Mouse (Mus musculus) spleen, adult 2 months (tissue): ENCODE data around the gene Pde4d. TPM values are rescaled to one million over a fixed set of nuclear protein-coding genes. Genes with fewer than 3 reads are reported as not detected.

Experiments used
- DNase-seq, 2 experiments: peaks; one replicate each; pipeline versions ENCODE4 v3.0.0 to v3.0.0-alpha.2; 2012 to 2021; ENCODE audit warnings: low spot score in 2 of 2, low read depth in 1 of 2
- H3K27ac ChIP-seq: fragments of 200-500 bp; 2 replicates; pipeline ENCODE4 v1.5.1; 2012; ENCODE audit warnings: low read length, inconsistent platforms; ENCODE audit not compliant: insufficient read depth
- H3K27me3 ChIP-seq: fragments of 200-500 bp; 2 replicates; pipeline ENCODE4 v1.6.1; 2012; ENCODE audit warnings: mild to moderate bottlenecking, moderate library complexity, low read length, inconsistent platforms; ENCODE audit not compliant: control insufficient read depth, insufficient read depth
- H3K36me3 ChIP-seq: fragments of 200-500 bp; 2 replicates; pipeline ENCODE4 v1.6.1; 2012; ENCODE audit warnings: mild to moderate bottlenecking, low read length, inconsistent platforms; ENCODE audit not compliant: control insufficient read depth, insufficient read depth
- H3K4me1 ChIP-seq: fragments of 200-500 bp; 2 replicates; pipeline ENCODE4 v1.6.1; 2011; ENCODE audit warnings: inconsistent platforms; ENCODE audit not compliant: control insufficient read depth, insufficient read depth, insufficient read length
- H3K4me3 ChIP-seq: fragments of 200-500 bp; 2 replicates; pipeline ENCODE4 v1.5.1; 2011; ENCODE audit warnings: mild to moderate bottlenecking, inconsistent platforms; ENCODE audit not compliant: insufficient read depth, insufficient read length; ENCODE audit errors: extremely low read depth
- CTCF ChIP-seq: fragments of 200-500 bp; IDR thresholded peaks from 2 replicates; pipeline ENCODE4 v1.5.1; 2011; ENCODE audit warnings: mild to moderate bottlenecking, inconsistent platforms; ENCODE audit not compliant: insufficient read depth, insufficient read length, insufficient replicate concordance; ENCODE audit errors: extremely low read depth
- POLR2A ChIP-seq: fragments of 200-500 bp; IDR thresholded peaks from 2 replicates; pipeline ENCODE4 v1.6.1; 2011; ENCODE audit warnings: low read depth, low read length, inconsistent platforms
- WGBS: fragments of 180-500 bp; shearing (Covaris S2); methylation state at CpG from one replicate; pipeline ENCODE4 v1.1.7; 2018; 5-methylcytosine and 5-hydroxymethylcytosine counted together
- polyA plus RNA-seq: library from polyadenylated mRNA; depleted of rRNA; stranded (reverse); fragments of >200 nt; gene quantifications from 2 replicates; pipeline ENCODE4 v1.2.3, GENCODE M21; 2012

Gene Pde4d
- polyA plus RNA-seq, 1 experiment = 4.8 TPM

DNA sequence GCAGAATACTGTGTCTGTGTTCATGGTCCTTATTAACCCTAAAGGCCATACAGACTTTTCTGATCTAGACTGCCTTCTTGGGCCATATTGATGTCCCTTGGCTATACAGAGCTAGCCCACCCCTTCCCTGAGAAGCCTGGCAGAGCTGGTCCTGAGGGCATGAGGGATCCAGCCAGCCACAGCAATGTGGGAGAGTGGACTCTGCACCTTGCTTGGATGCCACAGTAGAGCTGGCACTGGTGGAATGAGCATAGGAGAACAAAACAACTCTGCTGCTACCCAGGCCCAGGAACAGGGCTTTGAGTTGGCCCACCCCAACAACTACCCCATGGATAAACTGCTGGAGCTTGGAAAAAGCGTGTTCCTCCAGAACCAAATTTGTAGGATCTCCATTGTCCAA is 503.2 kb downstream of the Pde4d start:
- no peak for DNase-seq
- Histone ChIP-seq H3K27me3 (no peaks in the 10 kb centered on the region), H3K4me3 (no peak overlapping the region), H3K36me3 (no peaks in the 10 kb centered on the region), H3K27ac (no peak overlapping the region), H3K4me1 (no peaks in the 10 kb centered on the region)
- 92% methylated on average over 1 of the region's 1 CpGs for WGBS
- TF ChIP-seq CTCF (no peak), POLR2A (no peak)

DNA sequence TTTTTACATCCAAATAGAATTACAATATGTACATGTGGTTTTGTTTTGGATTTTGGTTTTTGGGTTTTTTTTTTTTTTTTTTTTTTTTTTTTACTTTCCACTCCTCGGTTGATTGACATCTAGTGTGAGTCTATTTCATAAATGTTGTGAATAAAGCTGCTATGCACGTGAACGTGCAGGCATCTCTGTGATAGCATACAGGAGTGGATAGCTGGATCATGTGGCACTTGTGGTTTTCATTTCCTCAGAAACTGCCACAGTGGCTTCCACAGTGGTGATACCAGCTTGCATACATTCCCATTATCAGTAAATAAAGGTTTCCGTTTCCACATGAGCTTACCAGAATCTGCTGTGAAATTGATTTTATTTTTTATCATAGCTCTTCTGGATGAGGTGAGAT is 506.3 kb downstream of the Pde4d start:
- no peaks in the 10 kb centered on the region for H3K27me3 ChIP-seq
- no peak overlapping the region for H3K4me3 ChIP-seq
- H3K27ac ChIP-seq = no peak overlapping the region
- H3K36me3 ChIP-seq = no peaks in the 10 kb centered on the region
- WGBS = 11% methylated on average over 4 of the region's 4 CpGs
- DNase-seq = no peak
- no peaks in the 10 kb centered on the region for H3K4me1 ChIP-seq
- TF ChIP-seq POLR2A (no peak), CTCF (no peak)

DNA sequence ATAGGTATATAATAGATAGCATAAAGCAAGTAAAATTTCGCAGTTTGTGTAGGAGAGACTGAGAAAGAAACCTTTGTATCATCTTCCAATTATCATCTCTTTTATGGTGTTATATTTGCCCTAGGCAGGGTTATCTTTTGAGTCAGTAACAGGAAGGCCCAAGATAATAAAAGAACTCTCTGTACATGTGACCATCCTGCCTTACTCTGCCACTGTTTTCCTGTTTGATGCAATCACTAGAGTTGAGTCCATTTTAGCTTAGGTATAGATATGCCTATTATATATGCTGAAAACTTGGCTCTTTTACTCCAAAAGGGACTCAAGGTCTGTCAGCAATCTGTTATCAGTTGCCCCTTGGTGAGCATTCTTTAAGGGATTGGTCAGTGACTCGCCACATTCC is 514.3 kb downstream of the Pde4d start:
- TF ChIP-seq CTCF (no peak), POLR2A (no peak)
- 88% methylated on average over 2 of the region's 2 CpGs for WGBS
- no peak for DNase-seq
- Histone ChIP-seq H3K27ac (no peak overlapping the region), H3K36me3 (no peaks in the 10 kb centered on the region), H3K4me1 (no peaks in the 10 kb centered on the region), H3K27me3 (no peaks in the 10 kb centered on the region), H3K4me3 (no peak overlapping the region)

DNA sequence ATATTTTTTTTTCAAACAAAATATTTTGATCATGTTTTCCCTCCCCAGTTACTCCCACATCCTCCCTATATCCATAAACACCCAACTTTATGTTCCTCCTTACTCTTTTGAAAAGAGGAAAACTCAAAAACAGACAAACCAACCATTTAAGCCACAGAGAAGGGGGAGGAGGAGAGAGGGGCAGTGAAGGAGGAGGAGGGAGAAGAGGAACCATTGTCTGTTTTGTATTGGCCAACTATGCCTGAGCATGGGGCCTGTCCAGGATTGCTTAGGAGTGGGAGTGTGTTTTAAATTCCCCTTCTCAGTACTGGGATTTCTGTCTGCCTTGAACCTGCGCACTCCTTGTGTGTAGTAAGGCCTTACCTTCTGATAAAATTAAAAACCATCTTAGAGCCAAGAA is 531.4 kb downstream of the Pde4d start:
- TF ChIP-seq CTCF = no peak
- TF ChIP-seq POLR2A = no peak
- Histone ChIP-seq H3K27ac (no peak overlapping the region), H3K4me3 (no peak overlapping the region), H3K36me3 (no peaks in the 10 kb centered on the region), H3K4me1 (no peaks in the 10 kb centered on the region), H3K27me3 (no peaks in the 10 kb centered on the region)
- WGBS = 82% methylated on average over 1 of the region's 1 CpGs
- no peak for DNase-seq

DNA sequence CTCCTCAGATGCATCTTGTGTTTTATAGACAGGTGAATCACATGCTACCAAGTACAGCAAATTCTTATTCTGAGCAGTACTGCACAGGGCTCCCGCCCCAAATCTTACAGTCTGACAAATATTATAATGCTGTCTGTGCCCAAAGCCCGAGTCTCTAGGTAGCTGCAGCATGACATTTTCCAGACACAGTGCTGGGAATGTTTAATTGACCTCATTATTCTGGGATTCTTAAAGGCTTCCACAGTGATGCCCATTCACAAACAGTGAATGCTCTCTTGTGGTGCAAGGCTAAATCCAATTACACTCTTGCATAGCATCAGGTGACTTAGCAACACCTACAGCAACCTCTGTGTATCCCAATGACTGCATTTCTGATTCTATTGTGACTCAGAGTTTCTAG is 549.0 kb downstream of the Pde4d start:
- WGBS = 91% methylated on average over 2 of the region's 2 CpGs
- DNase-seq = no peak
- no peak for TF ChIP-seq POLR2A
- no peak for TF ChIP-seq CTCF
- no peak overlapping the region for H3K27ac ChIP-seq
- H3K36me3 ChIP-seq = no peaks in the 10 kb centered on the region
- no peaks in the 10 kb centered on the region for H3K4me1 ChIP-seq
- no peak overlapping the region for H3K4me3 ChIP-seq
- no peaks in the 10 kb centered on the region for H3K27me3 ChIP-seq

DNA sequence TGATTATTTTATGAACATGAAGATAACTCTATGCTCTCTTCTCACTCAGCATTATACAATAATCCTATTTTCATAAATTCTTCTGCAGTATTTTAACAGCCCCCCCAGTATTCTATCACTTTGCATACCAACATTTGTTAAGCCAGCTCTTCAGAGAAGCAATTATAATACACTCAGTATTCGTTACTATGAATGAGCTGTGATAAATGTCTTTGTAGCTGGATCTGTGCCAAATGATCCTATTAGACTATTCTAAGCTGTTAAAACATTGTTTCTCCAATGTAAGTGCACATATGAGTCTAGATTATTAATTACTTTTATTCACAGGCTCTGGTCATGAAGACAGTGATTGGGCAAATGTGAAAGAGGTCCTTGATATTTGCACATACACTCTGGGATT is 575.0 kb downstream of the Pde4d start:
- WGBS = 71% methylated on average over 1 of the region's 1 CpGs
- no peaks in the 10 kb centered on the region for H3K36me3 ChIP-seq
- no peak overlapping the region for H3K27ac ChIP-seq
- H3K27me3 ChIP-seq = no peaks in the 10 kb centered on the region
- DNase-seq = no peak
- TF ChIP-seq CTCF (no peak), POLR2A (no peak)
- no peaks in the 10 kb centered on the region for H3K4me1 ChIP-seq
- no peak overlapping the region for H3K4me3 ChIP-seq

DNA sequence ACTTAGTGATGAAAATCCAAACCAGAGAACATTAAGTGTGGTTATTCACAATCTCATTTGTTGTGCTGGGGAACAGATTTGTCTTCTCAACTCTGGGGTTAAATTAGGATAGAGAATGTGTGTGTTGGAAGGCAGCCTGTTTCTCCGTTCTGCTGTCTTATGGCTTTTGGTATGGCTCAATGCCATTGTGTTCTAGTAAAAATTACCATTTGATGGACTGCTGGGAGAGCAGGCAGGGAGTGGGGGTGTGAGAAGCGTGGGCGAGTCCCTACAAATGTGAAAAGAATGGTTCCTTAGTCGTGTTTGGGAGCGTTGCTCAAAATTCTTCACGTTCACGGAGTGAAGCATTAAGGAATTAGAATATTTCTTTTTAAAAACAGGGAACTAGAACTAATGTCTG is 597.4 kb downstream of the Pde4d start:
- H3K36me3 ChIP-seq = no peaks in the 10 kb centered on the region
- WGBS = 94% methylated on average over 7 of the region's 7 CpGs
- no peak overlapping the region for H3K27ac ChIP-seq
- H3K27me3 ChIP-seq = no peaks in the 10 kb centered on the region
- no peaks in the 10 kb centered on the region for H3K4me1 ChIP-seq
- TF ChIP-seq POLR2A = no peak
- TF ChIP-seq CTCF = no peak
- no peak for DNase-seq
- H3K4me3 ChIP-seq = no peak overlapping the region

DNA sequence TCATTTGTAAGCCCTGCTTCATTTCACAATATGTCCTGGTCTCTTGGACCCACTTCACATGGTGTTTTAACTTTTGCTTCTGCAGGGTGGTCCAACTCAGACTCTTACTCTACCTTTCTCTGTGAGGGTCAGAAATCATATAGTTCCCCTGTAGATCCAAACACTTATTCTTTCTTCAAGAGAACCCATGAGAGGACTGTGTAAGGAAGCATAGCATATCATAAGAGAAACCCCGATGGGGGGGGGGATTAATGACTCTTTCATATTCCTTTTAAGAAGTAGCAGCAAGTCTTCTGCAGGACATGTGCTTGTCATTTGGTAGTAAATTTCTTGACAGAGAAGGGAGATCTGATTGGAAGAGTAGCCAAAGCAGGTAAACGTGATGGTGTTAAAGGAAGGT is 603.1 kb downstream of the Pde4d start:
- TF ChIP-seq POLR2A (no peak), CTCF (no peak)
- 84% methylated on average over 2 of the region's 2 CpGs for WGBS
- Histone ChIP-seq H3K27ac (no peak overlapping the region), H3K36me3 (no peaks in the 10 kb centered on the region), H3K27me3 (no peaks in the 10 kb centered on the region), H3K4me1 (no peaks in the 10 kb centered on the region), H3K4me3 (no peak overlapping the region)
- DNase-seq = no peak
